Mouse (Mus musculus) lung, embryonic 16.5 days (tissue): ENCODE results near the gene Zfp644. TPM values are rescaled to one million over a fixed set of nuclear protein-coding genes. Genes with fewer than 3 reads are reported as not detected.

Source experiments
- ATAC-seq: fragments of 200-750 bp; cut with Nextera tagmentation; 2 replicates; pipeline ENCODE4 v1.8.0; 2017; ENCODE audit warnings: low read depth, mild to moderate bottlenecking, moderate library complexity
- H3K27ac ChIP-seq: fragments of 300-500 bp; sonication (generic); 2 replicates; pipeline ENCODE4 v1.5.1; 2014; ENCODE audit warnings: mild to moderate bottlenecking, control low read depth, low read length
- H3K27me3 ChIP-seq: fragments of 300-500 bp; sonication (generic); 2 replicates; pipeline ENCODE4 v1.6.1; 2014; ENCODE audit warnings: low read depth, low read length, mixed read lengths; ENCODE audit not compliant: control insufficient read depth, insufficient read depth
- H3K36me3 ChIP-seq: fragments of 300-500 bp; sonication (generic); 2 replicates; pipeline ENCODE4 v1.6.1; 2014; ENCODE audit warnings: low read length; ENCODE audit not compliant: control insufficient read depth, insufficient read depth
- H3K4me1 ChIP-seq: fragments of 300-500 bp; sonication (generic); replicated peaks from 2 replicates; pipeline ENCODE4 v1.6.1; 2014; ENCODE audit warnings: low read length, mixed read lengths; ENCODE audit not compliant: control insufficient read depth, insufficient read depth
- H3K4me2 ChIP-seq: fragments of 300-500 bp; sonication (generic); 2 replicates; pipeline ENCODE4 v1.6.1; 2014; ENCODE audit warnings: low read depth, low read length, control low read depth
- H3K4me3 ChIP-seq: fragments of 300-500 bp; sonication (generic); 2 replicates; pipeline ENCODE4 v1.5.1; 2014; ENCODE audit warnings: mild to moderate bottlenecking, low read length, control low read depth
- H3K9ac ChIP-seq: fragments of 300-500 bp; sonication (generic); 2 replicates; pipeline ENCODE4 v1.6.1; 2014; ENCODE audit warnings: low read length, control low read depth
- H3K9me3 ChIP-seq: fragments of 300-500 bp; sonication (generic); 2 replicates; pipeline ENCODE4 v1.6.1; 2016; ENCODE audit warnings: low read length; ENCODE audit not compliant: control insufficient read depth
- WGBS: fragments of 180-500 bp; shearing (Covaris S2); extraction: QIAGEN DNeasy Blood & Tissue Kit; methylation state at CpG from one replicate; pipeline ENCODE4 v1.1.7; 2014; 5-methylcytosine and 5-hydroxymethylcytosine counted together
- polyA plus RNA-seq: library from polyadenylated mRNA; unstranded; fragments of >200 nt; fragmentation: Nextera tagmentation; extraction: Ambion mirVana; gene quantifications from 2 replicates; pipeline ENCODE4 v1.2.1, GENCODE M21; 2015

Gene Zfp644
- polyA plus RNA-seq, 1 experiment from 2014 or later: 65.4 TPM

GRCm38 (mm10) chr5:106641876-106642275, 55.2 kb downstream of the Zfp644 start:
- no peak overlapping the region for H3K4me3 ChIP-seq
- H3K27ac ChIP-seq: no peak overlapping the region
- 70% methylated on average over 3 of the region's 3 CpGs for WGBS
- H3K4me2 ChIP-seq: no peak overlapping the region
- no peaks in the 10 kb centered on the region for H3K4me1 ChIP-seq
- H3K9ac ChIP-seq: no peak overlapping the region
- H3K36me3 ChIP-seq: peaks cover 14% of the 10 kb centered on the region
- no peaks in the 10 kb centered on the region for H3K27me3 ChIP-seq
- H3K9me3 ChIP-seq: no peaks in the 10 kb centered on the region
- no peak for ATAC-seq

GRCm38 (mm10) chr5:106640235-106640809, 56.8 kb downstream of the Zfp644 start:
- H3K36me3 ChIP-seq: peaks cover 23% of the 10 kb centered on the region
- ATAC-seq: no peak
- WGBS: 67% methylated on average over 5 of the region's 5 CpGs

GRCm38 (mm10) chr5:106639627-106640026, 57.5 kb downstream of the Zfp644 start:
- peaks cover 28% of the 10 kb centered on the region for H3K36me3 ChIP-seq
- no peaks in the 10 kb centered on the region for H3K4me1 ChIP-seq
- H3K27me3 ChIP-seq: no peaks in the 10 kb centered on the region
- no peak overlapping the region for H3K9ac ChIP-seq
- H3K4me2 ChIP-seq: no peak overlapping the region
- WGBS: 81% methylated on average over 2 of the region's 2 CpGs
- no peaks in the 10 kb centered on the region for H3K9me3 ChIP-seq
- no peak for ATAC-seq
- H3K4me3 ChIP-seq: no peak overlapping the region
- no peak overlapping the region for H3K27ac ChIP-seq

More at GRCm38 (mm10) chr5:106640235-106640809, 56.8 kb downstream of the Zfp644 start:
- Histone ChIP-seq H3K9ac (no peak overlapping the region), H3K9me3 (no peaks in the 10 kb centered on the region), H3K4me3 (no peak overlapping the region), H3K27me3 (no peaks in the 10 kb centered on the region), H3K27ac (no peak overlapping the region), H3K4me1 (no peaks in the 10 kb centered on the region), H3K4me2 (no peak overlapping the region)

- Histone ChIP-seq H3K4me3 (no peak overlapping the region), H3K36me3 (peaks cover 31% of the 10 kb centered on the region), H3K27ac (0 out of 2 replicates have a peak overlapping the region, but pooled peaks have one; percentile 40), H3K9me3 (no peaks in the 10 kb centered on the region), H3K27me3 (no peaks in the 10 kb centered on the region), H3K9ac (no peak overlapping the region), H3K4me2 (no peak overlapping the region), H3K4me1 (0 out of 2 replicates have a peak, but pooled peaks cover 2% of the 10 kb centered on the region)
- ATAC-seq: peak; percentile 83
- 65% methylated on average over 13 of the region's 13 CpGs for WGBS
Measured at GRCm38 (mm10) chr5:106636423-106636946, 60.6 kb downstream of the Zfp644 start.

GRCm38 (mm10) chr5:106628369-106629149, 68.5 kb downstream of the Zfp644 start:
- no peaks in the 10 kb centered on the region for H3K27me3 ChIP-seq
- no peak overlapping the region for H3K27ac ChIP-seq
- ATAC-seq: no peak
- H3K9ac ChIP-seq: no peak overlapping the region
- H3K4me1 ChIP-seq: 0 out of 2 replicates have a peak, but pooled peaks cover 2% of the 10 kb centered on the region
- WGBS: 66% methylated on average over 8 of the region's 8 CpGs
- H3K4me3 ChIP-seq: no peak overlapping the region
- H3K9me3 ChIP-seq: no peaks in the 10 kb centered on the region
- H3K36me3 ChIP-seq: peaks cover 5% of the 10 kb centered on the region; the same call in 1 of the 2 replicates
- H3K4me2 ChIP-seq: no peak overlapping the region

GRCm38 (mm10) chr5:106623337-106623736, 73.8 kb downstream of the Zfp644 start:
- Histone ChIP-seq H3K27ac (no peak overlapping the region), H3K36me3 (peaks cover 5% of the 10 kb centered on the region)

GRCm38 (mm10) chr5:106622193-106622592, 74.9 kb downstream of the Zfp644 start:
- Histone ChIP-seq H3K9ac (no peak overlapping the region), H3K4me3 (no peak overlapping the region), H3K4me1 (no peaks in the 10 kb centered on the region), H3K27me3 (no peaks in the 10 kb centered on the region), H3K4me2 (no peak overlapping the region), H3K27ac (no peak overlapping the region), H3K9me3 (no peaks in the 10 kb centered on the region), H3K36me3 (peaks cover 5% of the 10 kb centered on the region)
- 91% methylated on average over 5 of the region's 5 CpGs for WGBS
- no peak for ATAC-seq

More at GRCm38 (mm10) chr5:106623337-106623736, 73.8 kb downstream of the Zfp644 start:
- no peak for ATAC-seq
- H3K4me1 ChIP-seq: no peaks in the 10 kb centered on the region
- H3K4me2 ChIP-seq: no peak overlapping the region
- no peaks in the 10 kb centered on the region for H3K9me3 ChIP-seq
- H3K27me3 ChIP-seq: no peaks in the 10 kb centered on the region
- WGBS: 89% methylated on average over 4 of the region's 4 CpGs
- no peak overlapping the region for H3K9ac ChIP-seq
- no peak overlapping the region for H3K4me3 ChIP-seq

GRCm38 (mm10) chr5:106620446-106620845, 76.6 kb downstream of the Zfp644 start:
- ATAC-seq: no peak
- H3K9ac ChIP-seq: no peak overlapping the region
- H3K36me3 ChIP-seq: peaks cover 5% of the 10 kb centered on the region
- H3K4me2 ChIP-seq: no peak overlapping the region
- no peaks in the 10 kb centered on the region for H3K4me1 ChIP-seq
- H3K4me3 ChIP-seq: no peak overlapping the region
- H3K27ac ChIP-seq: no peak overlapping the region
- WGBS: 93% methylated on average over 6 of the region's 6 CpGs
- H3K27me3 ChIP-seq: no peaks in the 10 kb centered on the region
- no peaks in the 10 kb centered on the region for H3K9me3 ChIP-seq

GRCm38 (mm10) chr5:106615006-106615405, 82.1 kb downstream of the Zfp644 start:
- no peak for ATAC-seq
- H3K4me3 ChIP-seq: no peak overlapping the region
- WGBS: 89% methylated on average over 2 of the region's 2 CpGs
- H3K27me3 ChIP-seq: no peaks in the 10 kb centered on the region
- no peaks in the 10 kb centered on the region for H3K9me3 ChIP-seq
- H3K36me3 ChIP-seq: peaks cover 10% of the 10 kb centered on the region; the same call in 1 of the 2 replicates
- H3K27ac ChIP-seq: no peak overlapping the region
- no peaks in the 10 kb centered on the region for H3K4me1 ChIP-seq
- no peak overlapping the region for H3K9ac ChIP-seq
- no peak overlapping the region for H3K4me2 ChIP-seq
